Mouse (Mus musculus): ENCODE data around the gene Poldip2.

DNA sequence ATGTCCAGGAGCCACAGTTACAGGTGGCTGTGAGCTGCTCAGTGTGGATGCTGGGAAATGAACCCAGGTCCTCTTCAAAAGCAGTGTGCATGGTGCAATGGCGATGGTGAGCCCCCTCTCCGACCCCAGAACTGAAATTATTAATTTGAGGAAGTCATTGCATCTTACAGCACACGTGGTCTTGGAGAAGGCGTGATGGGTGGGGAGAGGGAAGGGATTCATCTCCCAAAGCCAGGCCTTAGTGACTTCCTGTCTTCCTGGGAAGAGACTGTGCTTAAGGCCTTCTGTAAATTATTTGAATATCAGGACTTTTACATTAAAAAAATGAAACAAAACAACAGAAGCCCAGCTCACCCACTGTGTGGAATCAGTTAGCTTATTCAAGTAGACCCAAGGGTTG is 44.1 kb downstream of the Poldip2 start:
- TF ChIP-seq CTCF (IDR thresholded peaks at IDR 0.05; ENCODE audit: insufficient read depth, low read length): no peak
- no peak for TF ChIP-seq POLR2A (IDR thresholded peaks at IDR 0.05; ENCODE audit: borderline replicate concordance, extremely low read depth, low read depth, low read length)
